Comparison of ENCODE assay signal across 8 mouse cellular contexts in the genomic region with DNA sequence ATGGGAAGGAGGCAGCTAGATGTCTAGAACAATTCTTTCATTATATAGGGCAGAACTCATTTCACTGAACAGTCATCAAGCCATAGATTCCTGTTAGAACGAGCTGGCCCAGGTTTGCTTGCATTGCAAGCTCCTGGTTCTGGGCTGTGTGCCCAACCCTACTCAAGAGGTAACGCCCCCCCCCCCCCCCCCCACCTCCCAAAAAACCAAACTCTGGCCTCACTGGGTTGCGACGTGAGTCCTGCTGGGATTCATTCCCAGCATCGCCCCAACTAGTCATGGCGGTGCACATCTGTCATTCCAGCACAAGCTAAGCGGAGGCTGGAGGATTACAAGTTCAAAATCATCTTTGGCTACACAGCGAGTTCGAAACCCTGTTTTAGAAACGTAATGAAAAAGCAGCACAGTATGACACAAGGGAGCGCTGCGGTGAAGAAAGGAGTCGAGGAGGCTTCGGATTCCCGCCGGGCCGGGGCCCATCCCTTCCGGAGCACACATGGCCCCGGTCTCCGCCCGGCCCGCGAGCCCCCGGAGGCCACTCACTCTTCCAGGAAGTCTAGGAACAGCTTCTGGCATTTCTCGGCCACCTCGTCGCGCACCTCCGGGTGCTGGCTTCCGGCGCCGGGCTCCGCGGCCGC. TPM values are rescaled to one million over a fixed set of nuclear protein-coding genes. Genes with fewer than 3 reads are reported as not detected.
DNase-seq lines count a peak whose midpoint lies in the region; ATAC-seq and TF ChIP-seq lines count a peak whose summit lies in the region.

No protein-coding gene starts in this region.

- no peaks in the 10 kb centered on the region for H3K9me3 ChIP-seq in heart, embryonic 16.5 days (replicated peaks; ENCODE audit: control insufficient read depth, low read length)
- H3K9me3 ChIP-seq in liver, embryonic 14.5 days (ENCODE audit: control insufficient read depth, low read length): no peaks in the 10 kb centered on the region

- peak overlapping the region; percentile 76 for H3K4me2 ChIP-seq in heart, embryonic 16.5 days (ENCODE audit: low read depth, low read length)
- peak overlapping the region; percentile 91 for H3K4me2 ChIP-seq in liver, embryonic 14.5 days (ENCODE audit: low read depth)

- peaks cover 6% of the 10 kb centered on the region for H3K4me1 ChIP-seq in thymus, adult 2 months (replicated peaks; ENCODE audit: control insufficient read depth, insufficient read depth, low read length)
- peaks cover 27% of the 10 kb centered on the region for H3K4me1 ChIP-seq in heart, embryonic 16.5 days (ENCODE audit: control insufficient read depth, insufficient read depth, low read length)
- peaks cover 24 to 32% of the 10 kb centered on the region in 2 experiments for H3K4me1 ChIP-seq in liver, embryonic 14.5 days (replicated peaks; ENCODE audit: control insufficient read depth in 2 of 2, insufficient read depth in 2 of 2, low read length in 1 of 2)
- peaks cover 4% of the 10 kb centered on the region; the same call in 1 of the 2 replicates for H3K4me1 ChIP-seq in small intestine, adult 2 months (ENCODE audit: control insufficient read depth, insufficient read depth, insufficient read length, low read length)

- WGBS in thymus, adult 2 months: under 1% methylated on average over 35 of the region's 35 CpGs
- WGBS in heart, embryonic 16.5 days: under 1% methylated on average over 35 of the region's 35 CpGs
- WGBS in liver, embryonic 14.5 days (ENCODE audit: insufficient replicate concordance): 0% methylated on average over 35 of the region's 35 CpGs
- WGBS in small intestine, adult 2 months: under 1% methylated on average over 35 of the region's 35 CpGs

- H3K9ac ChIP-seq in heart, embryonic 16.5 days (ENCODE audit: low read length): peak overlapping the region; percentile 87
- H3K9ac ChIP-seq in liver, embryonic 14.5 days (replicated peaks): peak overlapping the region; percentile 78

- TF ChIP-seq POLR2A in thymus, adult 2 months (IDR thresholded peaks at IDR 0.05; ENCODE audit: control insufficient read depth, extremely low read depth, insufficient read depth, low read length, poor library complexity): no peak
- no peak for TF ChIP-seq POLR2A in small intestine, adult 2 months (IDR thresholded peaks at IDR 0.05; ENCODE audit: low read depth, low read length)

- TF ChIP-seq EP300 in liver, embryonic 14.5 days (IDR thresholded peaks at IDR 0.05; ENCODE audit: low read depth): no peak

- peak overlapping the region; percentile 79 for H3K4me3 ChIP-seq in thymus, adult 2 months (ENCODE audit: control insufficient read depth, insufficient read depth, low read length)
- peak overlapping the region; percentile 90 for H3K4me3 ChIP-seq in heart, embryonic 16.5 days (ENCODE audit: low read length)
- peak overlapping the region; percentile 72 to 90 for H3K4me3 ChIP-seq in liver, embryonic 14.5 days (ENCODE audit: insufficient read depth in 1 of 2, low read depth in 2 of 2, low read length in 2 of 2)
- peak overlapping the region; percentile 99 for H3K4me3 ChIP-seq in small intestine, adult 2 months (ENCODE audit: low read depth, low read length)

- TF ChIP-seq CTCF in thymus, adult 2 months (IDR thresholded peaks at IDR 0.05; ENCODE audit: borderline replicate concordance, control insufficient read depth, extremely low read depth, insufficient read depth, low read length, poor library complexity): no peak
- 0 out of 2 replicates have a peak, but pooled peaks have one; percentile 10 for TF ChIP-seq CTCF in liver, embryonic 14.5 days (IDR thresholded peaks at IDR 0.05; ENCODE audit: low read depth)
- no peak for TF ChIP-seq CTCF in small intestine, adult 2 months (IDR thresholded peaks at IDR 0.05; ENCODE audit: extremely low read depth, insufficient read length, insufficient replicate concordance, low read depth, low read length)

- no peaks in the 10 kb centered on the region for H3K27me3 ChIP-seq in thymus, adult 2 months (ENCODE audit: control insufficient read depth, insufficient read depth, low read length)
- H3K27me3 ChIP-seq in heart, embryonic 16.5 days (ENCODE audit: control insufficient read depth, insufficient read depth, low read length): no peaks in the 10 kb centered on the region
- H3K27me3 ChIP-seq in liver, embryonic 14.5 days (ENCODE audit: control insufficient read depth, insufficient read depth, low read length): no peaks in the 10 kb centered on the region
- no peaks in the 10 kb centered on the region for H3K27me3 ChIP-seq in small intestine, adult 2 months (ENCODE audit: control insufficient read depth, insufficient read depth, low read length)

- peaks cover 21% of the 10 kb centered on the region for H3K36me3 ChIP-seq in thymus, adult 2 months (ENCODE audit: control insufficient read depth, insufficient read depth, low read length)
- peaks cover 27% of the 10 kb centered on the region for H3K36me3 ChIP-seq in heart, embryonic 16.5 days (ENCODE audit: control insufficient read depth, insufficient read depth)
- peaks cover 41% of the 10 kb centered on the region for H3K36me3 ChIP-seq in liver, embryonic 14.5 days (replicated peaks; ENCODE audit: control insufficient read depth, insufficient read depth, low read depth)
- H3K36me3 ChIP-seq in small intestine, adult 2 months (ENCODE audit: control insufficient read depth, insufficient read depth, low read length): peaks cover 6% of the 10 kb centered on the region

- peak; percentile 58 for DNase-seq in embryo, embryonic 10 days (ENCODE audit: low spot score)
- no peak for DNase-seq in embryo, embryonic 11 days
- DNase-seq in thymus, adult 2 months: peak; percentile 7
- no peak for DNase-seq in thymus, postnatal 0 days (ENCODE audit: low spot score)
- peak in 1 of 3 experiments; percentile 24 for DNase-seq in liver, embryonic 14.5 days (ENCODE audit: low read depth in 3 of 3, low spot score in 3 of 3)
- no peak for DNase-seq in spleen, adult 18-20 months

- H3K27ac ChIP-seq in thymus, adult 2 months (ENCODE audit: control insufficient read depth, insufficient read depth, low read length): peak overlapping the region; percentile 8; the same call in 1 of the 2 replicates
- H3K27ac ChIP-seq in heart, embryonic 16.5 days (ENCODE audit: low read length): peak overlapping the region; percentile 94
- peak overlapping the region; percentile 16 for H3K27ac ChIP-seq in liver, embryonic 14.5 days
- peak overlapping the region; percentile 32 for H3K27ac ChIP-seq in small intestine, adult 2 months (ENCODE audit: insufficient read depth, low read depth, low read length)

- ATAC-seq in heart, embryonic 16.5 days (replicated peaks; ENCODE audit: extremely low read depth, insufficient read depth, low FRiP score): peak; percentile 73
- ATAC-seq in liver, embryonic 14.5 days (ENCODE audit: insufficient read depth): peak; percentile 74

RNA-seq across cellular contexts. Expression of a gene that starts 0.4 kb away (rescaled TPM):
- polyA plus RNA-seq in thymus, adult 2 months (2012; rRNA removed): 76.2 and 96.6 TPM in 2 replicates
- polyA plus RNA-seq in thymus, postnatal 0 days (2015; fragmentation: Nextera tagmentation; extraction: Ambion mirVana): 278 and 299 TPM in 2 replicates
- polyA plus RNA-seq in heart, embryonic 16.5 days (2015; fragmentation: Nextera tagmentation; extraction: Ambion mirVana): 145 and 172 TPM in 2 replicates
- 77.5 and 110 TPM in 2 replicates for polyA plus RNA-seq in liver, embryonic 14.5 days (2012; rRNA removed)
- 231 and 251 TPM in 2 replicates for polyA plus RNA-seq in liver, embryonic 14.5 days (2014; fragmentation: Nextera tagmentation; extraction: Ambion mirVana)
- 4.2 and 7.3 TPM in 2 replicates for polyA plus RNA-seq in small intestine, adult 2 months (2012; rRNA removed)

RNA-seq across cellular contexts. Expression of a gene that starts 30.9 kb away (rescaled TPM):
- polyA plus RNA-seq in thymus, adult 2 months (2012; rRNA removed): 0.15 and 0.19 TPM in 2 replicates
- 0.03 and 0.16 TPM in 2 replicates for polyA plus RNA-seq in thymus, postnatal 0 days (2015; fragmentation: Nextera tagmentation; extraction: Ambion mirVana)
- polyA plus RNA-seq in heart, embryonic 16.5 days (2015; fragmentation: Nextera tagmentation; extraction: Ambion mirVana): 0.09 TPM in 1 of 2 replicates, not detected in the other
- polyA plus RNA-seq in liver, embryonic 14.5 days (2012; rRNA removed): 0.02 and 0.03 TPM in 2 replicates
- not detected in 2 replicates for polyA plus RNA-seq in liver, embryonic 14.5 days (2014; fragmentation: Nextera tagmentation; extraction: Ambion mirVana)
- 69.2 and 416 TPM in 2 replicates for polyA plus RNA-seq in small intestine, adult 2 months (2012; rRNA removed)

RNA-seq across cellular contexts. Expression of a gene that starts 58.1 kb away (rescaled TPM):
- 16.3 and 17.6 TPM in 2 replicates for polyA plus RNA-seq in thymus, adult 2 months (2012; rRNA removed)
- 220 and 243 TPM in 2 replicates for polyA plus RNA-seq in thymus, postnatal 0 days (2015; fragmentation: Nextera tagmentation; extraction: Ambion mirVana)
- polyA plus RNA-seq in heart, embryonic 16.5 days (2015; fragmentation: Nextera tagmentation; extraction: Ambion mirVana): 94.9 and 121 TPM in 2 replicates
- 20.8 and 34.8 TPM in 2 replicates for polyA plus RNA-seq in liver, embryonic 14.5 days (2012; rRNA removed)
- 59.6 and 62.8 TPM in 2 replicates for polyA plus RNA-seq in liver, embryonic 14.5 days (2014; fragmentation: Nextera tagmentation; extraction: Ambion mirVana)
- polyA plus RNA-seq in small intestine, adult 2 months (2012; rRNA removed): 1.3 and 2.3 TPM in 2 replicates

Comparison
In these comparisons a context has a peak if more than half of its experiments do, and no peak if none do; other contexts are left out.
1. DNase-seq: peak in embryo, embryonic 10 days (single experiment) and thymus, adult 2 months (single experiment); none in embryo, embryonic 11 days (single experiment), thymus, postnatal 0 days (single experiment) and spleen, adult 18-20 months (0 of 2).
2. H3K27ac ChIP-seq: peak in every context shown above with its lines; median percentile 94 in heart, embryonic 16.5 days; 32 in small intestine, adult 2 months; 16 in liver, embryonic 14.5 days; 8 in thymus, adult 2 months.
3. RNA of a gene that starts 30.9 kb away (polyA plus RNA-seq): 69.2 to 416 TPM in small intestine, adult 2 months; 0.15 to 0.19 TPM in thymus, adult 2 months, 0.03 to 0.16 TPM in thymus, postnatal 0 days, 0.02 to 0.03 TPM in liver, embryonic 14.5 days and 0.09 TPM in heart, embryonic 16.5 days; every median in the first group is over 10 times any median in the second.
4. Peak in every context shown above with its lines, with median percentiles within 50 percentile points of each other: H3K4me3 ChIP-seq.